Mouse (Mus musculus) cerebellum, adult 9-10 months (tissue): ENCODE results near the gene Cul1.

Experiments
- DNase-seq: peaks from one replicate; pipeline ENCODE4 v3.0.0; 2022

The Cul1 gene

GRCm38 (mm10) chr6:47482027-47482426, 28.8 kb downstream of the Cul1 start:
- DNase-seq = no peak

DNA sequence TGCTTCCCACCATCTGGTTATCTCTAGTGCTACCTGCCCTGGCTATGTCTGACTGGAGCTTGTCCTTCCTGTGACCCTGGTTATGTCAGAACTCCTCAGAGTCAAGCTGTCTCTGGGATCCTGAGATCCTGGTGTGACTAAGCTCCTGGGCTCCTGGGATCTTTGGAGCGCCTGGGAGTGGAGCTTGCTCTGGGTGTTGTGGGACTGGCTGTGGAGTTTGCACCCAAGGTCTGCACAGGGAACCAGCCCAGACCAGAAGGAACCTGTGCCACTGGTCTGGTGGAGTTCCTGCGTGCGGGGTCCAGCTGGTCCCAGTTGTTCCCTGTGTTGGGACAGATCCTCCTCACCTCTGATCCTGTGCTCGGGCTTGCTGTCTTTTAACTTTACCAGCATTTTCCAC, 41.4 kb downstream of the Cul1 start:
- DNase-seq = no peak

- no peak for DNase-seq
Observed at GRCm38 (mm10) chr6:47520030-47520429, 66.8 kb downstream of the Cul1 start.

- no peak for DNase-seq
Observed at GRCm38 (mm10) chr6:47522431-47522830, 69.2 kb downstream of the Cul1 start.

DNA sequence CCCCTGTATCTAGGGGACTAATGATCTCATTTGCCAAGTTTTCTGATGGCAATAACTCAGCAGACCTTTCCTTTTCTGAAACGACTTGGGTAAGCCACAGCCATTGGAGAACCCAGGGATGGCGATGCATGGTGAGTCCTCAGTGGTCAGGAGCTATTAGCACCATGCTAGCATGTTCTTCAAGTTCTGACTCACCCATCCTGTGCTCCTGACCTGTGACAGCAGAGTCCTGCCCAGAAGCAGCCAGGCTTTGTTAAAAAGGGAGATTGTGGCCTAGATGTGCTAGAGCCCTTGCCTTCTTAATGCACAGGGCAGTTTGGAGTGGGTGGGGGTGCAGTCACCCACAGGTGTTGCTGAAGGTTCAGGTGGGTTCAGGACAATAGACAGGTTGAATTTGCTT, 71.8 kb downstream of the Cul1 start:
- no peak for DNase-seq

DNA sequence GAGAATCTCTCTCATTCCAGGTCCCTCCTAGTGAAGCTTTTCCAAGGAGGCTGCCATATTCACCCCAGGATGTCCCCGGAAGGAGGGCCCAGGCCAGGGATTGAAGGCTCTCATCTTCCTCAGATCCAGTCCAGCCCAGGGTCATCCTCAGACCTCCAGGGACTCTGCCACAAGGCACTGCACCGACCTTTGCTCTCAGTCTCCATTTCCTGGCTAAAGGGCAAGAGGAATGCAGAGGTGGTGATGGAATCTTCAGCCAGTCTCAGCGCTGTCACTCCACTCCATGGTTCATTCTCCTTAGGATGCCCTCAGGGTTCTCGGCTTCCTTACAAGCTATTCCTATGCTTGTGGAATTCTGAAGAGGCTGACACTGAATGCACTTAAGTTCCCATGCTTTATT, 73.2 kb downstream of the Cul1 start:
- no peak for DNase-seq

GRCm38 (mm10) chr6:47527129-47527528, 73.9 kb downstream of the Cul1 start:
- no peak for DNase-seq

GRCm38 (mm10) chr6:47527655-47528054, 74.5 kb downstream of the Cul1 start:
- no peak for DNase-seq

DNA sequence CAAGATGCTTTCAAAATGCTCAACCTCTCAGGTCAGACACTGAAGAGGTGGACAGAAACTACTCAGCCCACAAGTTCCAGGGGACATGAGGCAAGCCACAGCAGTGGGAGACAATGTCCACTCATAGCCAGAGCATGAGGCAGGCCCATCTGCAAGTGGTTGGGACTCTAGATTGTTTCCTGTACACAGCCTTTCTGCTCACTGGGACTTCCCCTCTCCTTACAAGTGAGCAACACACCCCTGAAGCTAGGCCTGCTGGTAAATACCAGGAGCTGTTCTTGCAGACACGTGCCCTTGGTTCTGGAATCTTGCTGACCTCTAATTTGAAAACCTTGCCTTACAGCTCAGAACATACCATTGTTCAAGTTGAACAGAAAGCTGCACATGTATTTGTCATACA, 79.3 kb downstream of the Cul1 start:
- DNase-seq = no peak

GRCm38 (mm10) chr6:47535333-47535732, 82.1 kb downstream of the Cul1 start:
- no peak for DNase-seq

DNA sequence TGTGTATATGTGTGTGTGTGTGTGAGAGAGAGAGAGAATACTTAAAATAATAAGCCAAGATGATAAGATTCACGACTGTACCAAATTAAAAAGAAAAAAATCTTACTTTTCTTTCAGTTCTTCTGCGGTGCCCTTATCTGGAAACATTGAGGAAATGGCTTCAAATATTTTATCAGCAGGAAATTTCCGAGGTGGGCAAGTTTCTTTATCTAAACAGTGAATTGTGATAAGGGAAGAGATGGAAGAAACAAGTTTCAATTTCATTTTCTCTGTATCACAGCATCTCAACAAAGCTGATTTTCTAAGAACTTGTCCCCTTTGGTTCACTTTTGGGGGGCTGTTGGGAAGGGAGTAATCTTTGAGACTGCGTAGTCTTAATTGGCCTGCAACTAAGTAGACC, 99.1 kb downstream of the Cul1 start:
- DNase-seq = no peak

DNA sequence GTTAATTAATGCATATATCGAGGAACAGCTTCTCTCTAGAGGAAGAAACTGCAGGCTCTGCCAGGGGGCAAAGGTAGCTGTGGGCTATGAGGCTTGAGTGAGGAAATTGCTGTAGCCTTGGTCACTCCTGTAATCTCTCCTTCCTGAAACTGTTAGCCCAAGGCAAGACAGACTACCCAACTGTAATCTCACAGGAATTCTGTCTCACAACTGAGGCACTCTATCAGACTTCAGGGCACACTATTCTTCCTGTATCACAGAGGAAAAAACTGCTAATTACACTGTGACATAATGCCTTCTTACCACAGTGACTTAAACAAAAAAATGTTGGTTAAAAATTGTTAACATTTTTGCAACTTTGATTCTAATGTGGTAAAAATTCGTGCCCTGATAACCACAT, 106.1 kb downstream of the Cul1 start:
- no peak for DNase-seq

GRCm38 (mm10) chr6:47560407-47560806, 107.2 kb downstream of the Cul1 start:
- DNase-seq = no peak

DNA sequence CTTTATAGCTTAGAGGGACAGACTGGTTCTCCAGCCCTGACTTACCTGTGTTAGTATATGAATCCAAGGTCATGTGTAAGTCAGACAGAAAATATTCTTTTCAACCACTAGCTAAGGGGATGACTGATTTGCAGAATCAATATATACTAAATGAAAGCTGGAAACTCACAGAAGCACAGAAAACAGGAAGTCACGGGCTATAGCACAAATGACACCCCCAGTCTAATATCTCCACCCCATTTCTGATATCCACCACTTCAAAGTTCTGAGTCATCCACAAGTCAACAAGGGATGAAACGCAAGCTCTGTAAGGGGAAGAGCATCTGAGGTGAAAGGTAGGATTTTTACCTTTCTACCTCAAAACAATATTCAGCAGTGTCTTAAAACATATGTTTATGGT, 107.6 kb downstream of the Cul1 start:
- no peak for DNase-seq

DNA sequence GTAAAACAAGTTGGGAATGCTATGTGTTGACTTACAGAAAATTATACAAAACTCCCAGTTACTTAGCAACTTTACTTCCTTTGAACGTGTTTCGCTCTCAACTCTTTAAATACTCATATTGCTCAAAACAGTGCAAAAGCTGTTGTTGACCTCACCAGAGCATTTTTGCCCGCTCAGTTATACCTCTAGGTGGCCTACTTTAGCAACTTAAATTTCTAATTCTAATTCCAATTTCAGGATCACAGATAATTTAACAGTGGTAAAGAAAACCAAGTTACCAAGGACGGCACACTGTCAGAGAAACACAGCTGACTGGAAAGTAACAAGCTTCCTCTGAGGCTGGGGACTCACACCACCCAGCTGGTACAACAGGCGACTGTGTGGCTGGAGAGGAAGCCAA, 108.2 kb downstream of the Cul1 start:
- DNase-seq = peak; percentile 4

DNA sequence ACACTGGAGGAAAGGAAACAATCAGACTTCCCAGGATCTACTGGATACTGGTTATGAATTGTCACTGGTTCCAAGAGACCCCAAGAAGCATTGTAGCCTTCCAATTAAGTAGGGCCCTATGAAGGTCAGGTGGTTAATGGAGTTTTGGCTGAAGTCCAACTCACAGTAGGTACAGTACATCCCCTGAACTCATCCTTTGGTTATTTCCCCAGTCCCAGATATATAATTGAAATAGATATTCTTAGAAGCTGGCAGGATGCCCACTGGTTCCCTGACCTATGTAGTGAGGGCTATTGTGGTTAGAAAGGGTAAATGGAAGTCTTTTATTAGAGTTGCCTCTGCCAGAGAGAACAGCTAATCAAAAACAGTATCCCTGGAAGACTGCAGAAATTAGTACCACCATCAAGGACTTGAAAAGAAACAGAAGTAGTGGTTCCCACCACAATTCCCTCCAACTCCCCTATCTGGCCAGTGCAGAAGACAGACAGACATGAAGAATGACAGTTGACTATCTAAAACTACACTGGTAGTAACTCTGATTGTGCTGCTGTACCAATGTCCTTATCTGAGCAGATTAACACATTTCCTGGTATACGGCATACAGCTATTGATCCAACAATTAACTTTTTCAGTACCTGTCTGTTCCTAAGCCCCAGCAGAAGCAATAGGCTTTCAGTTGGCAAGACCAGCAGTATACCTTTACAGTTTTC, 112.3 kb downstream of the Cul1 start:
- no peak for DNase-seq

DNA sequence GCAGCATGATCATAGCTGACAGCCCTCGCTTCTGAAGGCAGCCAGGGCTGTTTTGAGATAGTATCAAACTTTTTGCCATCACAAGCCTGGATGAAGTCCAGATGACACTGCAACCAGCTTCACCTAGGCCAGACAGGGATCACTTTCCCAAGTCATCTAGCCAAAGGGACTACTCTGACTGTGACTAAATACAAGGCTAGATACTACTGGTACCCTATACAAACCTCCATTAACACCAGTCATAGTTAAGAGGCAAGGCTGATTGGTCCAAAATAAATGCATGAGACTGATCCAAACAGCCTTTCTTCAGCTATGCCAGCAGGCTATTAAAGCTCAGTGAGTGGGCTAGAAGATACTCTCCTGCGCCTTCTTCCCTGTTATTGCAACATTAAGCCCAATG, 119.7 kb downstream of the Cul1 start:
- DNase-seq = no peak
